Mouse (Mus musculus) neutrophil, adult 83 days (primary cell): ENCODE measurements around the gene Yju2. TPM values are rescaled to one million over a fixed set of nuclear protein-coding genes. Genes with fewer than 3 reads are reported as not detected.

ENCODE experiments used
- total RNA-seq, 2 experiments: library from RNA; stranded (reverse); gene quantifications; one replicate each; pipeline ENCODE4 v1.2.4; 2023

Yju2 gene
- 10 to 100 TPM; 21.2 to 21.7 TPM for total RNA-seq

DNA sequence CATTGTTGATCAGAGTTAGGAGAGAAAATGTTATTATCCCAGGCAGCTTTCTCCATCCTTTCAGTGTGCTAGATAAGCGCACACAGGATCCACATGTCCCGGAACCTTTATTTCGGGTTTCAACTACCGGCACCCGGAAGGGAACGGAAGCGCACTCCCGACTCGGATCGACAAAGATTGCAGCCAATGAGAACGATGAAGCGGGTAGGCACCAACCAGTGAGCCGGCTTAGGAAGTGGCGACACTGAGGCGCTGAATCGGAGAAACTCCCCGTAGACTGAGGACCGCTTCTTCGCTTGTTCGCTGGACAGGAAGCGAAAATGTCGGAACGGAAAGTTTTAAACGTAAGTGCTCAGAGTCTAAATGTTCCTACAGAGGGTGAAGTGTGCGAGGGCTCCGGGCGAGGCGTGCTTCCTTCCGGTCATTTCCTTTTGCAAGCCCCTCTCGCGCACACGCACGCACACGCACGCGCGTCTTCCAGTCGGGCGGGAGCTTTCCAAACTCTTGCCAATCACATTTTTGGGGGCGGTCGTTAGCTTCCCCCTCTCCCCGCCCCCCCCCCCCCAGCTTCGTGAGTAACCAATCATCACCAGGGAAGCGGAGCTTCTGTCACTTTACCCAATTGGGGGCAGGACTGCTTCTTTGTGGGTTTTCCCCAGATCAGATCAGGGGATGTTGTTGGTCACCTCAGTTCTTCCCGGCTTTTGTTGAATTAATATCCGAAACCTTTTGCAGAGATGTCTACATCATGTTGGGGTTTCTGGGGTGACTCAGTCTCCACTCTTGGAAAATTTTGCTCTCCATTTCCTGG lies at the start of gene Yju2:
TSS of gene Yju2 (plus strand) at position 182 of the 811 bp plus-strand sequence.

DNA sequence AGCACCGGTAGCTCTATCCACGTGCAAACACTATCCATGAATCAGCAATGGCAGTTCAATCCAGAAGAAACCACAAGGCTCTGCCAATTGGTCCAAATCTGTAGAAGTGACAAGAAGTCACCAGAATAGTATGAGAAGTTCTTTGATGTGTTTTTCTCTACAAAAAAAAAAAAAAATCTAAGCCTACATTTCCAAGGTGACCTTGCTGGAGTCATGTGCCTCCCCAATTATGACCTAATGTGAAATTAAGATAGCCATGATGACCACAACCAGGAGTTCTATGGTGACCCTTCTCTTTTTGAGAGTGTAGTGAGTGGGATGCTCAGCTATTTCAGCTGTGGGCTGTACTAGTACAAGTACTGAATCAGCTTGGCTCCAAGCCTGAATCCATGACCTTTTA lies 9.5 kb upstream of the Yju2 start, which contains the start of gene Zfp119b:
TSS of gene Zfp119b (minus strand) at position 101 of the 400 bp plus-strand sequence.

DNA sequence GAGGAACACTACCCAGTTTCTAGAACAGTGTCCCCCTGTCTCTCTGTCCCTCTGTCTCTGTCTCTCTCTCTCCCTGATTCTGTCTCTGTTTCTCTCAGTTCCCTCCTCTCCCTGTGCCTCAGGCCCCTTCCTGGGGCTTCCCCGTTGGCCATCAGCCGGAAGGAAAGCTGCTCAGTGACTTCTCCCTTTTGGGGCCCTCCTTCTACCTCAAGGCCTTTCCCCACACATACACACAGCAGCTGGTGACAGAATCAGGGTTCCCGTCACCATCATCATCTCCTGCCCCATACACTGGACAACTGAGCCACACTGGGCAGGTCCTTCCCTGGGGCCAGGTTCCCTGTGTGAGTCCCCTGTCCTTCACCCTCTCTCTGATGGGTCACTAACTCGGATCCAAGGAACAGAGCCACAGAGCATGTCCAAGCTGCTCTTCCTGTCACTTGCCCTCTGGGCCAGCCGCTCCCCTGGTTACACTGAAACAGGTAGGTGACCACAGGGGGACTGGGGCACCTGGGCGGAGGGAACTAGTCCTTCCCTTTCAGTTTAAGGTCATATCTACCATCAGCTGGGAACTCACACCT lies 6.4 kb upstream of the Yju2 start, which contains the start of gene Ebi3:
TSS of gene Ebi3 (plus strand) at position 194 of the 581 bp plus-strand sequence.

DNA sequence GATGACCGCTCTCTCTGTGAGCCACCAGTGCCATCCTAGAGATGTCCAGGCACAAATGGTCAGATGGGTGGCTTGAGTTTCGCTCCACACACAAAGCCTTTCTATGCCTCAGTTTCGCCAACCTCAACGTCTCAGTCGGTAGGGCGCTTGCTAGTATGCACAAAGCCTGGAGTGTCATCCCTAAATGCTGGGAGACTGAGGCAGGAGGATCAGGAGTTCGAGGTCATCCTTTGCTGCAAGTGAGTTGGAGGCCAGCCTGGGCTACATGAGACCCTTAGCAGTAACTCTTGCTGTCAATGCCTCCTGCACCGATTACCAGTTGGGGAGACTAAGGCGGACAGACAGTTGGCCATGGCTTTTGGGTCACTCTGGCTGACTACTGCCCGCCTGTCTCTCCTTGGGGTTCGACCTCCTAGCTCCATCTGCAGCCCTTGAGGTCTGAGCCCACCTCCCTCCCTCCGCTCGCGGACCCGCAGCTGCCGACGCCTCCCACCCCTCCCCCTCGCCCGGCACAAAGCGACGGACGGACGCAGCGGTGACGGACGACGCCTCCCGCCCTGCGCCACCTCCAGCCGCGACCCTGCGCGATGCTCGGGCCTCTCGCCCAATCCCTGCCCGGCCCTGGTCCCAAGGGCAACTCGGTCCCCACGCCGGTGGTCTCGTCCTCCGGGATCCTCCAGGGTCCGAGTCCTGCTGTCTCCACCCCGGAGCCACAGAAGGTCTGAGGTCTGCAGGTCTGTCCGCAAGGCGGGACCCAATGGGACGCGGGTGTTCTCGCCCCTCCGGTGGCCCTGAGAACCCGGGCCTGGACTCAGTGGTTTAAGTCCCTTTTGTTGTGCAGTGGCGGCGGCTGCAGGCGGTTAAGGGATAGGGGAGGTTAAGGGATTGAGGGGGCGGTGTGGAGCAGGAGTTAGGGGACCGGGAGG lies 11.3 kb downstream of the Yju2 start, which contains the start of gene Shd:
TSS of gene Shd (plus strand) at position 502 of the 926 bp plus-strand sequence.

DNA sequence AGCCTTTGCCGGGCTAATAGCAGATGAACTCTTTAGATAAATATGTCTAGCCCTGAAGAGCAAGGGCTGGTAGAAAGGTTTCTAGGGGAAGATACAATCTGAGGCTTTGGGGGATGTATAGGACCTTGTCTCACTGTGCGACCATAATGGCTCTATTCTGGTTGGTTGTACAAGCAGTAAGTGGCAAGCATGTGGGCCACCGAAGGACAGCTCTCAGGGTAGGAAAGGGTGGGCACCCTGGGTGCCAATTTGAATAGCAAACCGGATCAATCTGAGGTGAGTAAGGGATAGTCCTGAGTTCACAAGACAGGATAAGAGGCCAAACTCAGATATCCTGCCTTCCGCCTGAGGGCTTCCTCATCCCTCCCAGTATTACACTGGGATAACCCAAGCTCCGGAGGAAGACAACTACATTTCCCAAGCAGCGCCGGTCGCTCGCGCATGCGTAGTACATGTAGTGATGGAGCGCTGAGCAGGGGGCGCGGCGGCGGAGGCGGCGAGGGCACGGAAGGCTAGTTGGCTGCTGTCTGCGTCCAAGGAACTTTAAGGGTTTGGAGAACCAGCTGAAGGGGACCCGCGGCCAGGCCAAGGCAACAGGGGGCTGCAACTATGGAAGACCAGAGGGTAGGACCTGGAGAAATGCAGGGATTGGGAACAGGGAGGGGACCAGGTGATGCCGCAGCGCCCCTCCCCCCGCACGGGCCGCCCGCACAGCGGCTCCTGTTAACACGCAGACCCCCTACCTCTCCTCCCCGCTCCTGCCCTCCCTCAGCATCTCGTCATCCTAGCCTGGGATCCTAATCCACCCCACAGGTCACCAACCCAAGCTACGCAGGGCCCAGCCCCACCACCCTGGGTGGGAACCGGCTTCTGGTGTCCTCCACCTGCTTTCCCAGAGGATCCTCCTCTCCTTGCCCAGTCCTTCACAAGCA lies 27.4 kb downstream of the Yju2 start, which contains the start of gene Fsd1:
TSS of gene Fsd1 (plus strand) at position 480 of the 932 bp plus-strand sequence.

DNA sequence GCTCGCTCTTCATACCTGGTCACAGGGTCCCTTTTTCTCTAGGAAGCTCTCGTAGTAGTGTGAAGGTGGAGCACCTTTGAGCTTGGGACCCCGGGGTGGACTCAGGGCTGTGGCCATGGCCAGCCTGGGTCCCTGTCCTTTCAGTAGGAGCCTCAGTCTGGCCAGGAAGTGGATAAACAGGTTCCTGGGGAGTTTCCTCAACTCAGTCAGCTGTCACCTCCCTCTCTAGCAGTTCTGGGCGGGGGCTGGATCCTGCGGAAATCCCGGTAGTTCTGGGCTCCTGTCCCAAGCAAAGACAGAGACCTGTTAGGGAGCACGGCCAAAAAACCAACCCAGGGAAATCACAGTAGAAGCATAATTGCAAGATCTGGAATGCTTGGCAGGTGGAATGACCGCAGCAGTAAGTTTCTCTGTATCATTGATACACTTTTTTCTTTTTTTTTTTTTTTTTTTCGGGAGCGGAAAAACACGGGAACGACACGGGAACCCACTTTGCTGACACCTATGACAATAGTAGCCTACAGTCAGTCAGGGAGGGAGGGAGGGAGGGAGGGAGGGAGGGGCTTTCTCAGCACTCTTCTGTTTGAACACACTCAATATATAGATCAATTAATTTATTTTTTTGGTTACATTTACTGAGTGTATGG lies 46.6 kb downstream of the Yju2 start, which contains the start of the genes Stap2 and Mpnd:
TSS of gene Stap2 (minus strand) at position 170 of the 647 bp plus-strand sequence.
TSS of gene Mpnd (plus strand) at position 297 of the 647 bp plus-strand sequence.

Other genes with a start within 250 kb of the Yju2 start
- gene Pot1b, start 246.5 kb upstream of the Yju2 start, total RNA-seq: 10 to 100 TPM; 30.5 to 31.1 TPM
- 10 to 100 TPM; 18.0 to 21.1 TPM for gene Adgre4, start 209.1 kb upstream of the Yju2 start, total RNA-seq
- gene Zfp119a, start 80.2 kb upstream of the Yju2 start, total RNA-seq: 1 to 10 TPM; 2.2 to 3.1 TPM
- 1 to 10 TPM; 5.9 to 8.4 TPM for gene Zfp959, start 67.0 kb upstream of the Yju2 start, total RNA-seq
- gene Zfp119b, start 9.6 kb upstream of the Yju2 start, total RNA-seq: 1 to 10 TPM; 3.8 to 4.2 TPM
- 100 to 1,000 TPM; 139 to 149 TPM for gene Ebi3, start 6.5 kb upstream of the Yju2 start, total RNA-seq
- 1 to 10 TPM in 1 of 2 experiments, under 1 TPM in 1; 0.94 to 1.2 TPM for gene Shd, start 11.4 kb downstream of the Yju2 start, total RNA-seq
- not detected for gene Fsd1, start 27.4 kb downstream of the Yju2 start, total RNA-seq
- 1 to 10 TPM; 1.2 to 1.4 TPM for gene Stap2, start 46.5 kb downstream of the Yju2 start, total RNA-seq
- gene Mpnd, start 46.6 kb downstream of the Yju2 start, total RNA-seq: 10 to 100 TPM; 33.3 to 34.0 TPM
- 10 to 100 TPM; 56.9 to 59.5 TPM for gene Sh3gl1, start 77.5 kb downstream of the Yju2 start, total RNA-seq
- 10 to 100 TPM; 20.0 to 29.1 TPM for gene Chaf1a, start 81.3 kb downstream of the Yju2 start, total RNA-seq
- gene Ubxn6, start 115.9 kb downstream of the Yju2 start, total RNA-seq: 10 to 100 TPM; 24.1 to 29.2 TPM
- gene Hdgfl2, start 120.5 kb downstream of the Yju2 start, total RNA-seq: 10 to 100 TPM; 49.3 to 54.5 TPM
- gene Plin4, start 150.7 kb downstream of the Yju2 start, total RNA-seq: under 1 TPM; 0.28 to 0.49 TPM
- 1 to 10 TPM in 1 of 2 experiments, under 1 TPM in 1; 0.94 to 1.9 TPM for gene Plin5, start 158.5 kb downstream of the Yju2 start, total RNA-seq
- gene Lrg1, start 162.9 kb downstream of the Yju2 start, total RNA-seq: 100 to 1,000 TPM; 184 to 229 TPM
- 1 to 10 TPM; 5.7 to 5.8 TPM for gene Sema6b, start 181.2 kb downstream of the Yju2 start, total RNA-seq
- gene Tnfaip8l1, start 203.4 kb downstream of the Yju2 start, total RNA-seq: 1 to 10 TPM; 2.2 to 2.3 TPM
- gene Mydgf, start 224.8 kb downstream of the Yju2 start, total RNA-seq: 10 to 100 TPM; 30.2 to 32.1 TPM